Mouse (Mus musculus) intestine, postnatal 0 days (tissue): ENCODE measurements around the gene Snx25. TPM values are rescaled to one million over a fixed set of nuclear protein-coding genes. Genes with fewer than 3 reads are reported as not detected.
A peak's percentile ranks its signal among the peaks of the same experiment; 100 is the strongest.

ENCODE experiments used
- ATAC-seq: fragments of 200-750 bp; cut with Nextera tagmentation; 2 replicates; pipeline ENCODE4 v1.8.0; 2017; ENCODE audit warnings: mild to moderate bottlenecking, moderate TSS enrichment, moderate library complexity
- H3K27ac ChIP-seq: fragments of 300-500 bp; sonication (generic); 2 replicates; pipeline ENCODE4 v1.5.1; 2014; ENCODE audit warnings: mild to moderate bottlenecking, low read depth, low read length, moderate library complexity
- H3K27me3 ChIP-seq: fragments of 300-500 bp; sonication (generic); replicated peaks from 2 replicates; pipeline ENCODE4 v1.6.1; 2014; ENCODE audit warnings: low read length, mixed read lengths; ENCODE audit not compliant: control insufficient read depth, insufficient read depth
- H3K36me3 ChIP-seq: fragments of 300-500 bp; sonication (generic); 2 replicates; pipeline ENCODE4 v1.6.1; 2014; ENCODE audit warnings: mild to moderate bottlenecking, moderate library complexity; ENCODE audit not compliant: control insufficient read depth, insufficient read depth
- H3K4me1 ChIP-seq: fragments of 300-500 bp; sonication (generic); replicated peaks from 2 replicates; pipeline ENCODE4 v1.6.1; 2014; ENCODE audit warnings: antibody characterized with exemption, low read length, mixed read lengths; ENCODE audit not compliant: control insufficient read depth, insufficient read depth
- H3K4me2 ChIP-seq: fragments of 300-500 bp; sonication (generic); replicated peaks from 2 replicates; pipeline ENCODE4 v1.6.1; 2014; ENCODE audit warnings: low read depth, mild to moderate bottlenecking, moderate library complexity
- H3K4me3 ChIP-seq: fragments of 300-500 bp; sonication (generic); 2 replicates; pipeline ENCODE4 v1.5.1; 2014; ENCODE audit warnings: low read depth, low read length
- H3K9ac ChIP-seq: fragments of 300-500 bp; sonication (generic); 2 replicates; pipeline ENCODE4 v1.6.1; 2014; ENCODE audit warnings: mild to moderate bottlenecking, low read depth, low read length
- H3K9me3 ChIP-seq: fragments of 300-500 bp; sonication (generic); 2 replicates; pipeline ENCODE4 v1.6.1; 2016; ENCODE audit warnings: mixed run types; ENCODE audit not compliant: control insufficient read depth
- CTCF ChIP-seq: sonication (generic); IDR thresholded peaks from 2 replicates; pipeline ENCODE4 v1.5.1; 2016; ENCODE audit warnings: low read depth, mild to moderate bottlenecking, control low read depth, antibody characterized with exemption, moderate library complexity
- WGBS: fragments of 180-500 bp; shearing (Covaris S2); extraction: QIAGEN DNeasy Blood & Tissue Kit; methylation state at CpG from one replicate; pipeline ENCODE4 v1.1.7; 2014; 5-methylcytosine and 5-hydroxymethylcytosine counted together
- polyA plus RNA-seq: library from polyadenylated mRNA; unstranded; fragments of >200 nt; fragmentation: Nextera tagmentation; extraction: Ambion mirVana; gene quantifications from 2 replicates; pipeline ENCODE4 v1.2.1, GENCODE M21; 2015

Snx25 gene
- 12.1 and 13.2 TPM in 2 replicates for polyA plus RNA-seq

- H3K4me1 ChIP-seq = no peaks in the 10 kb centered on the region
- H3K4me2 ChIP-seq = peak within 1 kb of the TSS; percentile 93
- H3K4me3 ChIP-seq = peak within 1 kb of the TSS; percentile 83
- H3K9me3 ChIP-seq = no peaks in the 10 kb centered on the region
- TF ChIP-seq CTCF = no peak
- peak; percentile 75 for ATAC-seq
- H3K27me3 ChIP-seq = no peaks in the 10 kb centered on the region
- WGBS = 5% methylated on average over 44 of the region's 103 CpGs
- no peaks in the 10 kb centered on the region for H3K36me3 ChIP-seq
- H3K27ac ChIP-seq = peak within 1 kb of the TSS; percentile 81
- peak within 1 kb of the TSS; percentile 93 for H3K9ac ChIP-seq
Measured at GRCm38 (mm10) chr8:46152064-46153031, at the start of gene Snx25. Snx25 (minus strand) TSS chr8:46152159.

GRCm38 (mm10) chr8:46197673-46198072, 45.7 kb upstream of the Snx25 start:
- WGBS = 86% methylated on average over 5 of the region's 5 CpGs
- H3K9ac ChIP-seq = no peak overlapping the region
- ATAC-seq = no peak
- H3K36me3 ChIP-seq = peaks cover 28% of the 10 kb centered on the region
- no peaks in the 10 kb centered on the region for H3K4me1 ChIP-seq
- H3K27me3 ChIP-seq = no peaks in the 10 kb centered on the region
- no peaks in the 10 kb centered on the region for H3K9me3 ChIP-seq
- no peak overlapping the region for H3K4me2 ChIP-seq
- H3K4me3 ChIP-seq = no peak overlapping the region
- no peak overlapping the region for H3K27ac ChIP-seq
- no peak for TF ChIP-seq CTCF

- Histone ChIP-seq H3K9me3 (no peaks in the 10 kb centered on the region), H3K4me3 (no peak overlapping the region), H3K27me3 (no peaks in the 10 kb centered on the region), H3K9ac (no peak overlapping the region), H3K4me2 (no peak overlapping the region), H3K27ac (no peak overlapping the region), H3K4me1 (no peaks in the 10 kb centered on the region), H3K36me3 (peaks cover 35% of the 10 kb centered on the region)
- ATAC-seq = no peak
- 93% methylated on average over 3 of the region's 3 CpGs for WGBS
- no peak for TF ChIP-seq CTCF
Measured at GRCm38 (mm10) chr8:46196877-46197276, 44.9 kb upstream of the Snx25 start.

- H3K27me3 ChIP-seq = no peaks in the 10 kb centered on the region
- no peak for ATAC-seq
- H3K9me3 ChIP-seq = no peaks in the 10 kb centered on the region
- H3K4me2 ChIP-seq = no peak overlapping the region
- no peaks in the 10 kb centered on the region for H3K4me1 ChIP-seq
- no peak for TF ChIP-seq CTCF
- H3K9ac ChIP-seq = no peak overlapping the region
- no peak overlapping the region for H3K27ac ChIP-seq
- peaks cover 40% of the 10 kb centered on the region for H3K36me3 ChIP-seq
- 88% methylated on average over 8 of the region's 8 CpGs for WGBS
- H3K4me3 ChIP-seq = no peak overlapping the region
Measured at GRCm38 (mm10) chr8:46193100-46193499, 41.1 kb upstream of the Snx25 start.

- ATAC-seq = no peak
- H3K27ac ChIP-seq = no peak overlapping the region
- TF ChIP-seq CTCF = peak; percentile 88
- no peaks in the 10 kb centered on the region for H3K27me3 ChIP-seq
- H3K4me1 ChIP-seq = no peaks in the 10 kb centered on the region
- no peak overlapping the region for H3K9ac ChIP-seq
- no peak overlapping the region for H3K4me2 ChIP-seq
- 9% methylated on average over 2 of the region's 2 CpGs for WGBS
- no peaks in the 10 kb centered on the region for H3K9me3 ChIP-seq
- peaks cover 3% of the 10 kb centered on the region for H3K36me3 ChIP-seq
- H3K4me3 ChIP-seq = no peak overlapping the region
Measured at GRCm38 (mm10) chr8:46185361-46185760, 33.4 kb upstream of the Snx25 start.

GRCm38 (mm10) chr8:46180136-46180535, 28.2 kb upstream of the Snx25 start:
- TF ChIP-seq CTCF = no peak
- Histone ChIP-seq H3K36me3 (no peaks in the 10 kb centered on the region; the same call in 1 of the 2 replicates), H3K4me1 (no peaks in the 10 kb centered on the region), H3K27ac (no peak overlapping the region), H3K4me2 (no peak overlapping the region), H3K4me3 (no peak overlapping the region), H3K27me3 (no peaks in the 10 kb centered on the region), H3K9ac (no peak overlapping the region), H3K9me3 (no peaks in the 10 kb centered on the region)
- no peak for ATAC-seq
- WGBS = 92% methylated on average over 7 of the region's 7 CpGs
